Mouse (Mus musculus) ovary, adult 10 weeks (tissue): ENCODE data around the gene Adcyap1. TPM values are rescaled to one million over a fixed set of nuclear protein-coding genes. Genes with fewer than 3 reads are reported as not detected.

ENCODE experiments used
- polyA plus RNA-seq: library from polyadenylated mRNA; stranded (reverse); fragments of 350-450 nt; fragmentation: Illumina TruSeq; extraction: RNeasy Lipid Tissue Mini Kit (QIAGEN cat#74804); gene quantifications from one replicate; pipeline ENCODE4 v1.2.3, GENCODE M21; 2014

The Adcyap1 gene
- 0.43 TPM for polyA plus RNA-seq

GRCm38 (mm10) chr17:93198717-93199116 lies at the start of gene Adcyap1:
Adcyap1 (plus strand) TSS chr17:93199017.

